Mouse (Mus musculus) cerebellum, adult 9-11 months (tissue): ENCODE data around the gene Lamb3.
"Not testable (repeated sequence)": the region's sequence is repeated elsewhere in the genome, so short reads cannot be mapped to it uniquely, and the experiment has no call there.

Source experiments
- DNase-seq: peaks from one replicate; pipeline ENCODE4 v3.0.0; 2022

Gene Lamb3

DNA sequence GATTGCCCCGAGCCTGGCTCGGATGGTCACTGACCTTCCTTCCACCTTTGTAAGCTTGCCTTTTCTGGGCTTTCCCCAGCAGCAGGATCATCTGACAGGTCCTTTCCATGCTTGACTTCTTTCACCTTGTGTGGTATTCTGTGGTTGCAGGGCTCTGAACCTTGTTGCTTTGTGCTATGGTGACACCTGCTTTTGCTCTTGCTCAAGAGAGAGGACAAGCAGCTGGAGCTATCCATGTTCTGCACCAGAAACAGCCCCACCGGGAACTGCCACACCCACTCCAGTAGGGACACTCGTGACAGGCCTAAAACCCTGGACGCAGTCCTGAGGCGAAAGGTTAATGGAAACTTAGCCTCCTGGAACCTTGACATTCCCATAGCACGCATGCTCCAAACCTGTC, 43.9 kb downstream of the Lamb3 start:
- DNase-seq = no peak

DNA sequence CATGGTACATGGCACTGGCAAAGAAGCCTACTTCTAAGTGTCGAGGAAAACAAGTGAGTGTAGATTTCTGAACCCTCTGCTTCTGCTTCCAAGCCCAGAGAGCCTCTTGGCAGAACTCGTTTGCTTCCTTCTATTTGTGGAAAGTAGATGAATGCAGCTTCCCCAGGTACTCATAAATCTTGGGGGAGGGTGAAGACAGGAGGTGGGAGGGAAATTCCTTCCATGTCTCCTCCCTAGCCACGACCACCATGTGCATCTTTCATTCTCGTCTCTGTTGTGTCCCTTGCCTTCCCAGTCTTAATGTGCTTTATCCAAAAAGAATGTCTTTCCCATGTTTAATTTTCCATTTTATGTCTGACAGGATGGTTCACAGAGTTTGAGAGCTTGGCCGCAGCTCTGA, 45.1 kb downstream of the Lamb3 start:
- DNase-seq = no peak

DNA sequence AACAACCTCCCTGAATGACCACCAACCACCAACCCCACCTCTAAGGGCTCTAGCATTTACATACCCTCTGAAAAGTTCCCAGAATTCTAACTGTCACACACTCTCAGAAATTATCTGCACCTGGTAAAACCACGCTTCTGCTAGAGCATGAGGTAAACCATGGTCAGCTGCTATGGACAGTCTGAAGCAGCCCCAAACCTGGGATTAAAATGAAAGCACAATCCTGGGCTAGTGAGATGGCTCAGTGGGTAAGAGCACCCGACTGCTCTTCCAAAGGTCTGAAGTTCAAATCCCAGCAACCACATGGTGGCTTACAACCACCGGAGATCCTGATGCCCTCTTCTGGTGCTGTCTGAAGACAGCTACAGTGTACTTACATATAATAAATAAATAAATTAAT, 46.4 kb downstream of the Lamb3 start:
- not testable (repeated sequence) for DNase-seq

DNA sequence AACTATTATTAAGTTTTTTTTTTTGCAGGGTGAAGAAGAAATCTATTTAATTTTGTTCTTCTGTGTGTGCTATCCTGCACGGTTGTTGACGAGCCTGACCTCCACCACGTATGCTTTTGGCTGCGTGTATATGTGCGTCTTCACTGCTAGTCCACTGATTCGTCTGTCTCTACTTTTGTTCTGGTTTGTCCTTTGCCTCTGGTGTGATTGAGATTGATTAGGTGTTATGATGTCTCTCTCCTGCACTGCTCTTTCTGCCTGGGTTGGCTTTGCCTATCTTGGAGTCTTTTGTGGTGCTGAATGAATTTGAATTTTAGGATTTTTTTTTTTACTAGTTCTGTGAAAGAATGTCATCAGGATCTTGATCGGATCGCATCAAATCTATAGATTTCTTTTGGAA, 47.5 kb downstream of the Lamb3 start:
- no peak for DNase-seq

DNA sequence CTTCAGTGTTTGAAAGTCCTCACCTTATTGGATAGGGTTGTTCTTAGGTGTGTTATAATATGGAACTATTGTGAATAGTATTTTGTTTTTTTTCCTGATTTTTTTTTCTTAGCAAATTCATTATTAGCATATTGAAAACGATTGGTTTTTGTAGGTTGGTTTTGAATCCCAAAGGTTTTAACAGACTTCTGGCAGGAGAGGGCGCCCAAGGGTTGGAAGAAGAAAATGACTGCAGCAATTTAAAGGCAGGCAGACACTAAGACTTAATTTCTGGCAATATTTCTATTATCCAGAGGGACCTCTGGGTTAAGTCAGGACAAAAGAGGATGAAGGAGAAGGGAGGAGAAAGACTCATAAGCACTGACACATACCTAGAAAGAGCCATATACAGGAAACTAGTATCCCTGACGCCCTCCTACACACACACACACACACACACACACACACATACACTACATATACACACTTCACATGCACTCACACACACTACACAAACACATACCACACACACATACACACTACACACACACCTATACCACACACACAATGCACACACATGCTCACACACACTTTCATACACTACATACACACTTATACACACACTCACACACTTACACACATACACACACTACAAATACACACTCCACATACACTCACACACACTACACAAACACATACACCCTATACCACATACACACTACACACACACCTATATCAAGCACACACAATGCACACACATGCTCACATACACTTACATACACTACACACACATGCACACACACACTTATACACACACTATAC, 48.2 kb downstream of the Lamb3 start:
- peak; percentile 76 for DNase-seq

DNA sequence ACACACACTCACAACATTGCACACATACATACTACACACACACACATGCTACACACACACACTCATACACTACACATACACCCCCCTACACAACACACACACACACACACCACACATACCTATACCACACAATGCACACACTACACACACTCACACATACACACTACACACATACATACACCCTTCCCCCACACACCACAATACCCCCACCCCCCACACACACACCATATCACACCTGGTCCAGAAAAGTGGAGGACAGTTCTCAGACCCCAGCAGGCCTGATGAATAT, 48.7 kb downstream of the Lamb3 start:
- no peak for DNase-seq

DNA sequence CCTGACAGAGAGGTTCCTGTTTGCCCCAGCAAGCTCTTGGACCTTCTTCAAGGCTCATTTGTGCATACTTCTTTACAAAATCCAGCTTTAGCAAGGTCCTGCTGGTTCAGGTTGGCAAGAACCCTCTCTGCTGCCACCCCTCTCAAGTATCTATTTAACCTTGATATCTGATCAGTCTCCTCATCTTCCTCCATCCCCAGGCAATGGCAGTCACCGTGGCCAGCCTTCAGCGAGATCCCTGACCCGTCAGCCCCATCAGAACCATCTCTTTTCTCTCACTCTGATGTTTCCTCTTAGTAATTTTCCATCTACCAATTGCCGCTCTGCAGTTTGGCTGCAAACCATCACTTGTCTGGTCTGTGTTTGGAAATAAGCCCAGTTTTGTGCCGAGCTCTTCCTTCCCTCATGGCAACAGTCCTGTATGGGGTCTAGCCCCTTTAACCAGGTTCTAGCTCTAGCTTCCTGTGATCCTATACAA, 49.2 kb downstream of the Lamb3 start:
- peak; percentile 69 for DNase-seq

DNA sequence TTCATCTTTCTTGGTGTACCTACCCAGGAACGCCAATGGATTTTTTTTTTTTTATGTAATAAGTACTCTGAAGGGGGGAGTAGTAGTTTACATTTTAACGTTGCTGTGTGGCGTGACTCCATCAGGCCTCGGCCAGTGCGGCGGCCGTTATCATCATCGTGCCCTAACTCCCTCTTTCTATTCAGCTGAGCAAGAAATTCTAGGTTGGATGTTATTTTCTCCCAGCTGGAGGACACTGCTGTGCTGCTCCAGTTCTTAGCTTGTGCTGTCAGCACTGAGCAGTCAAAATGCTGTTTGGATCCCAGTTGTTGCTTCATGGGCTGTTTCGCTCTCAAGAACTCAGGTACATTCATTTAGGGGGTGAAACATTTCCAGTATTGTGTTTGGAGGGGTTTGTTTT, 52.1 kb downstream of the Lamb3 start:
- no peak for DNase-seq

DNA sequence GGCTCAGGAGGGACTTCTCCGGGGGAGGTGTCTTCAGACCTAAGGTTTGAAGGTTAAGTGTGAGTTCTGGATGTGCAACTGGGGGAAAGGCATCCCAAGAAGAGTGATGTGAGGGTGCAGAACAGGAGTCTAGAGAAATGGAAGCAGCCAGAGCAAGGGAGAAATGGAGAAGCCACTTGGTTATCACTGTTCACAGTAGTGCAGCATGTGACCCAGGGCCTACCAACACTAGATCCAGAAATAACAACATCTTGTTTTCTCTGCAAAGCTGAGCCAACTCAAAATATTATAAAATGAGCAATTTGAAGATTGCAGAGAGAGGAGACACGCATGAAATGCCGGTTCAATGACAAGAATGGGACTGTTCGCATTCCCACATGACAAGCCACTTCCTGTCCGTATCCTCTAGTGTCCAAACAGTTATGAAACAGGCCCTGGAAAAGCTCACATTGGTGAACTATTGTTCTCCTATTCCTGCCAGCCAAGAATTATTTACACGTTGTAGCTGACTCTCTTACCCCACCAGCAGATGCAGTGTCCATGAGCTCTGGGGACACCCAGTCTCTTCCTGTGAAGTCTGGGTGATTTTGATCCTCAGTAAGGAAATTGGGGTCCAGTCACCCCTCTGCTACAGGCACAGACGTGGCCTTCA, 54.5 kb downstream of the Lamb3 start:
- DNase-seq = no peak

DNA sequence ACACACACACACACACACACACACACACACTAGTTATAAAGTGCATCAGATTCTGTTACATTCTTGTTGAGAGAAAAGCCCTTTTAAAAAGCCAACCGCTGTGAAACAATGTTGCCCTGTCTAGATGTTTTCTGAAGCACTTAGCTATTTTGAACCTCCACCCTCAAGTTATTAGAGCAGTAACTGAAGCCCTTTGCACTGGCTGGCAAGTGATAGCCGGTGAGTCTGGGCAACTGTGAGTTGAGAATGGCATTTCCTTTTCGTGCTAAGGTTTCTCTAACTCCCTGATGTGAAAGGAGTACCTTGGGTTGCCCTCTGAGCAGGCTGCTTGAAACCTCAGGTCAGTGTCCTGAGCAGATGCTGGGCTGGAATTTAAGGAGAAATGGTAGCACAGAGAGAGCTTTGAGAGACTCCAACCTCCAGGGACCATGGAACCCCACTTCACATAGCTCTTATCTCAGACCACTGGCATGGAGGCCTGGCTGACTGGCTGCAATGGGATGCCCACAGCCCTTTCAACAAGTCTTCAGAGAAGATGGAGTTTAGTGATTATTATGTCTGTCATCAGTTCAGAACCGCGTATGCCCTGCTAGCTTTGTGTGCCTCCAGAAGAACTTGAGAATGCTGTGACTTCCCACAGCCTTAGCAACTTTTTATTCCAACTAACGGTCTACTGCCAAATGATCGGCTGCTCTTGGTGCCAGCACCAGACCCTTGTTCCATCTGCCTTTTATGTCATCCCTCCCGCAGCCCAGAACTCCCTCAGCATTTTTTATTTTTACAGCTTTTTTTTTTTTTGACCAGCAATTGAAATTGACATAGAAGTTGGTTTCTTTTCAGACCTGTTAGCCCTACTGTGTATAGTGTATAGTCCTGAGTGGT, 55.8 kb downstream of the Lamb3 start:
- no peak for DNase-seq

DNA sequence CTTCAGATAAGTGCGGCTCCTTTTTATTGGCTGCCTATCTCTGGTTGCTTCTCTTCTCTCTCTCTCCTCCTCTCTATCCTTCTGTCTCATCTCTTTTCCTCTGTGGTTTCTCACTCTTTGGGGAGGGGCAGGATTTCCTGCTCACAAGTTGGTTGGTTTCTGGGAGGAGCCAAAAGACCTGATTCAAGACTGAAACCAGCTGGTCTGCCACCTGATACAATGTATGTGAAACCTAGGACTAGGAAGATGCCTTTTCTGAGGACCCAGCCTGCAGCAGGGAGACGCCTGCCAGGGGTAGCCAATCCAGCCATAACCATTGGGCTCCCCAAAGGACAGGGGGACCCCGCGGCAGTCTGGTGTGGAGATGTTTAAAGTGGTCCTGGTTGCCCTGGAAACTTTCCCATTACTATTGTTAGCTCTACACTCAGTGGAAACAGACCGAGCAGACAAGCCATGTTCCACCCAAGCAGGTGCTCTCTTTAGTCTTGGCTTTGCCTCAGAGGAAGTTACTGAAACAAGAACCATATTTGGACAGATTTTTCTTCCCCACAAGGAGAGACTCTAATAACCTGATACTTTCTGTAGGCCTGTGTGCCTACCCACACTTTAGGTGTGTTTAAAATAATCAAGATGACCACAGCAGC, 56.6 kb downstream of the Lamb3 start, which contains the start of gene Hsd11b1:
Gene Hsd11b1 (minus strand): TSS at position 121 of the 644 bp plus-strand sequence.
- DNase-seq = no peak

DNA sequence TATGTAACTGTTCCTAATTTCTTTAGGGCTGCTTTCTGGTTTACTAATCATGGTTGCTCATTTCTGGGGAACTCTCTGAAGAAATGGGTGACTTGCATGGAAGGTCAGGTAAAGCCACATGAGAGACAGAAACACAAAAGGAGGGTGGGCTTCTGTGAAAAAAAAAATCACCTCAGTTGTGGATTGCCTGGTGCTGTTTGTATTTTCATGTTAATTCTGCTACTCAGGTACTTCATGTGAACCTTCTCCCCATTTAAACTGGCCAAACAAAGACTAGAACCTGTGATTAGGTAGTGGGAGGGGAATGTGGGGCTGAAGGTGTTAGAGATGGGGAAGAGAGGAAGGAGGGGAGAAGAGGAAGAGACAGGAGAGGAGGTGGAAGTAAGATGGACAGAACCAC, 58.2 kb downstream of the Lamb3 start:
- no peak for DNase-seq

DNA sequence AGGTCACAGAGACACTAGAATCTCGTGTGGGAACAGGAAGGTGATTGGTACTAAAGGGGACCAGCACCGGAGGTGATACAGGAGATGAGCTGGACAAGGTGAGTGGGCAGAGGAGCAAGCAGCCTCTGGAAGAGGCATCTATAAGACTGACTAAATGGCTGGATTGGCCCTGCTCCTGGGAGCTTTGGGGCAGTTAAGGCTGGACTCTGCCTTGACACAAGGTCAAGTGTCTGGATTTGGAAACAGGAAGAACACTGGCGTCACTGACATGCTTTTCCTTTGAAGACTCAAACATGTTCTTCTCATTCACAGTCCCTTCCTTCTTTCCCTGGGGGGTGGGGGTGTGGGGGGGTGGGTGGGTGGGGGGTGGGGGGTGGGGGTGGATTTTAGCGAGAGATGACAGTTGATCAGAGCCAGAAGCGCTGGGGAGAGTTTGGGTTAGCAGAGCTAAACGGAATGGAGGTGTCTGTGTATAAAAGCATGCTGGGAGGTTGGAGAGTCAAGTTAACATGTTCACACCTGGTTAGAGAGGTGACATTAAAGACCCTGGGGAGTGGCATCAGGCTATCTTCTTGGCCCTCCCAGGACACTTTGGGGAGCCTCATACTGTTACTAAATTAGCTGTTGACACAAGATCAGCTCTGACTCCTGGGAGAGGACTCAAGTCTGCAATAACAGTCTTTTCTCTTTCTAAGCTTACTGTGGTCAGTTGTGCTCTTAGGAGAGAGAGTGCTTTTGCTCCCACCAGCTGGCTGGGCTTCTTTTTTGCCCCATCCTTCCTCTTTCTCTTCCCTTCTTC, 63.7 kb downstream of the Lamb3 start:
- no peak for DNase-seq

DNA sequence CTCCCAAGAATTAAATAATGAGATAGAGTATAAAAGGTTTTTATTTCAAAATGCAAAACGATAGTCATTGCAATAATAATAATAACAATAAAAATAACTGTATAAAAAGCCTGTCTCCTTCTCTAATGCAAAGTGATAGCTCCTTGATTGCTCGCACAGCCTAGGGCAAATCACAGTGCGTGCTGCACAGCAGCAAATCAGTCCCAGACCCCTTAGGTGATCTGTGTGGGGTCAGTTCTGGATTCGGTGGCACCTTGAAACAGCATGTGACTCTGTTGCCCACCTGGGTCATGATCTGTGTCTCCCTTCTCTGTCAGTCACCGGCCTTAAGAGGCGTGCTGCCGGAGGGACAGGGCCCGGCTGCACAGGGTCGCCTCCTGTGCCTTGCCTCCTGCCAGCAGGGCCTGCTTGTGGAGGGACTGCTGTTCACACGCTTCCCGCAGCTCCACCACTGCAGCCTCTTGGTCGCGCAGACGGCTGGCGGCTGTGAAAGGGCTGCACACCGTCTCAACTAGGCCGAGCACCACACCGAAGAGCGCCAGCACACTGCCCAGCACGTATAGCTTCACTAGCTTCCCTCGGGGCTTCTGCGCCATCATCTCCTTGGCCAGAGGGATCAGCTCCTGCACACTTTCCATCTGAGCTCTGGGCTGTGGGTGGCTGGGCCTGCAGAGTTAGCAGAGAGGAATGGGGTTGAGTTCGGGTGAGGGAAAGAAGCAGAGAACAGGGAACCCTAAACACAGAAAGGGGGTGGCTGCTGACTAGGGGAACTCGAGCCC, 64.8 kb downstream of the Lamb3 start:
- peak; percentile 52 for DNase-seq

DNA sequence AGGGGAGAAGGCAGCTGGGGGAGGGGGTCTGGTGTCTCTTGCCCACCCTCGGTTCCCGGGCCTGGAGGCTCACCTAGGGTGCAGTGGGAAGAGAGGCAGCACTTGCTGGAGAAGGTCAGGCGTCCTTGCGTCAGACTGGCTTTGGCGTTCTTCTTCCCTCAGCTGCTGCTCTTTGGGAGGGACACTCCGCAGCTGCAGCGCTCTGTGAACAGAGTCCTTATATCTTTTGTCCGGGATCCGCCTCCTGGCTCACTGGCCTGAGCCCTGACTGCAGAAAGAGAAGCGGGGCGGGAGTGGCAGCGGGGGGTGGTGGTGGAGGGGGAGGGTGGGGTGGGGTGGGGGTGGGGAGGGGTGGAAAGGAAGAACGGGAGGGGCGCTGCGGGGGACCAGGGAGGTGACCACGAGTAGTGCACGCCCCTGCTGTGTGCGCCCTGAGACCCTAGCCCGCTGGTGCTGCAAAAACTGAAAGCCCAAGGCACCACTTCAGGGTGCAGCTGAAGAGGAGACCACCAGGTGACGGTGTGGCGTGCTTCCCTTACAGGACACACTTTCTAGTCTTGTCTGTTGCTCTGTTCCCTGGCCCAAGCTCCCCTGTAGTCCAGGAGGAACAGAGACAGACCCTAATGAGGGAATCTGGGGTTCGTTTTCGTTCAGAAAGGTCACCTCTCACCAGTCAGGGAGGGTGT, 65.6 kb downstream of the Lamb3 start, which contains the start of gene G0s2:
Gene G0s2 (minus strand): TSS at position 302 of the 686 bp plus-strand sequence.
- DNase-seq = peak; percentile 63

DNA sequence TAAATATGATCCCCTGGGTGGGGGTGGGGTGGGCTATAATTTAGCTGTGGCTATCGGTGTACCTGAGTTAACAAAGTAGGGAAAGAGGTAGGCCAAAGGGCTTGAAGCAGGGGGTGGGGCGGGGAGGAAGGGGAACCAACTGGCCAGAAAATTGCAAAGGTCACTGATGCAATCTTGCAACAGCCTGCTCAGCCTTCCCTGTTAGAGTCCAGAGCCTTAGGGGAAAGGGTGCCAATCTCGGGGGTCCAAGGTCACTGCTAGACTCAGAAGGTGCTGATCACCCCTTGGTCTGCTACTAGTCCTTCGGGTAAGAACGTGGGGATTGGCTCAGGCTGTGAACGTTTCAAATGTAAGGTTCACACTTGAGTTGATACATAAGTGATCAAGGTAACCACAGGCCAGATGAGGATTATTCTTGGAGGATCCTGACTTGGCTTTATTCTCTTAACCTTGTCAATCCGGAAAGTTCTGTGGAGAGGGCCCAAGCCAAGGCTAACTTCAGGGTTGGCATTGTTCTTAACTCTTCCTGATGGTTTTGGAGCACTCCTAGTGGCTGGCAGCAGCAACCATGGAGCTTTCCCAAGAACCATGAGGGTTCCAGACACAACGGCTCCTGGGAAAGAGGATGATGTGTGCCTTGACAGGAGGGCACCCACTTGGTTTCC, 67.0 kb downstream of the Lamb3 start:
- DNase-seq = no peak

DNA sequence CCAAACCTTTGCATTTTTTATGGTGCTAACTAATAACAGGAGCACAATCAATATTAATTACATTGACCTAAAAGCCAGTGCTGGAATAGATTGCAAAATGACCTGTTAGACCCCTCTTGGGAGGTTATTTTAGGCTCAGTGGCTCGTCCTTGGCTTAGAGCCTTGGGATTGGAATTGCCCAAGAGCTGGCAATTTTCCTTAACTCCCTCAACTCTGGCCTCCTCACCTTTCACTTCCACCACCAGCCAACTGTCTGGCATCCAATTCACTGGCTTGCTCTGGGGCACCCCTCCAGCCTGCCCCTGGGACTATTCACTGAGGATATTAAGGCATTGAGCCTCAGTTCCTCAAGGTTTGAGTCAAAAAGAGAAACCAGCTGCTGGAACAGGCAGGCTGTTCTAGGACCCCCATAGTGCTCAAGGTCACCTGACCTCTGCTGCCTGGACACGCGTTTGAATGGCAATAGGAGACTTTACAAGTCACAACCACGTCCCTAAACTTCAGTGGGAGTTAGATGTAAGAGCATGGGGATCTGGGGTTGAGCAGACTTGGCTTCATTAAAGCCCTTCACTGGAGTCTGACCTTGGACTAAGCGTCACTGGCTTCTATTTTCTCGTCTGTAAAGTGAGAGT, 71.0 kb downstream of the Lamb3 start:
- no peak for DNase-seq

DNA sequence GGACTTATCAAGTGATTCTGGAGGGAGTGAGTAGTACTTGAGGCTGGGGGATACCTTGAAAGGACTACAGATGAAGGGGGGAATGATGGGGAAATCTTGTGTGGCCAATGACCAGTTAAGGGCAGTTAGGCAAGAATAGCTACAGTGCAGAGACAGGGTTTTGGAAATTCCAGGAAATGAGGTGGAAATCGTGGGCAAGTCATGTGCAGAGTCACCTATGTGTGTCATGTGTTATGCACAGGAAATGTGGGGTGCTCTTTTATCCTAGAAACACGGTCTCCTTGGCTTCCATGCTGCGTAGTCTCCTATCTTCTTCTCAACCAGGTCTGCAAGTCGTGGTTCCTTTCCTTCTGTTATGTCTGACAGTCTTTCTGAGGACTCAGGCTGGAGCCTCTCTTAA, 72.0 kb downstream of the Lamb3 start:
- no peak for DNase-seq

DNA sequence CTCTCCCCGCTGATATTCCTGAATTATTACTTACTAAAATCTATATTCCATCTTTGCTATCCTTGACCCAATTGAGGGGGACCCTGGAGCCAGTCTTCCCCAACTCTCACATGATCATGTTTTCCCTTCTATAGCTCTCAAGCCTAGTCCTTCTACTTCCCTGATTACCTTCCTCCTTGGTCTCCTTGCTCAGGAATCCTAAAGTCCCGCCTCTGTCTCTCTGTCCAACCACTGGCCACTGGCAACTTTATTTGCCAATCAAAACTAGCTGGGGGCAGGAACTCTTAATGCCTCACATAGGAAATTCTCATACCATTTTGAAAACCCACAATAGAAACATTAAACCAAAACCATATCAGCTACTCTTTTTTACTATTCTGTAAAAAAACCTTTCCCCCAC, 73.8 kb downstream of the Lamb3 start:
- DNase-seq = no peak
